Mouse (Mus musculus): ENCODE data around the gene Cul7.

The Cul7 gene

GRCm38 (mm10) chr17:46628791-46629684 lies 21.1 kb upstream of the Cul7 start, which contains the start of gene Ptk7:
Gene Ptk7 (minus strand): TSS chr17:46629504.
- DNase-seq (ENCODE audit: low read depth), result no peak

GRCm38 (mm10) chr17:46629685-46630441 lies 20.3 kb upstream of the Cul7 start:
- DNase-seq (ENCODE audit: low read depth), result no peak

GRCm38 (mm10) chr17:46636831-46637523 lies 13.2 kb upstream of the Cul7 start:
- peak; percentile 50 for DNase-seq (ENCODE audit: low read depth)

- no peak for DNase-seq (ENCODE audit: low read depth)
These were observed 10.2 kb upstream of the Cul7 start for GRCm38 (mm10) chr17:46639929-46640328.

GRCm38 (mm10) chr17:46642060-46642459 lies 8.1 kb upstream of the Cul7 start:
- no peak for DNase-seq (ENCODE audit: low read depth)

- DNase-seq (ENCODE audit: low read depth), result no peak
These were observed 5.9 kb upstream of the Cul7 start for GRCm38 (mm10) chr17:46644152-46644805.

- no peak for DNase-seq (ENCODE audit: low read depth)
These were observed 5.1 kb upstream of the Cul7 start for GRCm38 (mm10) chr17:46644916-46645475.

GRCm38 (mm10) chr17:46645561-46646321 lies 4.4 kb upstream of the Cul7 start, which contains the start of the genes Klc4 and Mrpl2:
Gene Klc4 (minus strand): TSS chr17:46646022.
Gene Mrpl2 (plus strand): TSS chr17:46646229.
- peak; percentile 98 for DNase-seq (ENCODE audit: low read depth)

GRCm38 (mm10) chr17:46646322-46646662 lies 3.8 kb upstream of the Cul7 start:
- peak; percentile 58 for DNase-seq (ENCODE audit: low read depth)

GRCm38 (mm10) chr17:46647279-46647678 lies 2.9 kb upstream of the Cul7 start:
- DNase-seq (ENCODE audit: low read depth), result no peak

GRCm38 (mm10) chr17:46648436-46648835 lies 1.7 kb upstream of the Cul7 start:
- no peak for DNase-seq (ENCODE audit: low read depth)

- no peak for DNase-seq (ENCODE audit: low read depth)
These were observed 326 bp upstream of the Cul7 start for GRCm38 (mm10) chr17:46649811-46650210.

- no peak for DNase-seq (ENCODE audit: low read depth)
These were observed 1.2 kb downstream of the Cul7 start for GRCm38 (mm10) chr17:46651292-46651691.

GRCm38 (mm10) chr17:46651755-46652547 lies 1.8 kb downstream of the Cul7 start:
- no peak for DNase-seq (ENCODE audit: low read depth)

- no peak for DNase-seq (ENCODE audit: low read depth)
These were observed 5.9 kb downstream of the Cul7 start for GRCm38 (mm10) chr17:46656054-46656453.

GRCm38 (mm10) chr17:46661351-46661750 lies 11.2 kb downstream of the Cul7 start:
- no peak for DNase-seq (ENCODE audit: low read depth)

- no peak for DNase-seq (ENCODE audit: low read depth)
These were observed 11.8 kb downstream of the Cul7 start for GRCm38 (mm10) chr17:46661981-46662380.

GRCm38 (mm10) chr17:46662730-46663129 lies 12.6 kb downstream of the Cul7 start:
- no peak for DNase-seq (ENCODE audit: low read depth)

- DNase-seq (ENCODE audit: low read depth), result no peak
These were observed 17.6 kb downstream of the Cul7 start for GRCm38 (mm10) chr17:46667712-46668111.

- DNase-seq (ENCODE audit: low read depth), result no peak
These were observed 19.8 kb downstream of the Cul7 start for GRCm38 (mm10) chr17:46669911-46670310.
